In the genomic region with DNA sequence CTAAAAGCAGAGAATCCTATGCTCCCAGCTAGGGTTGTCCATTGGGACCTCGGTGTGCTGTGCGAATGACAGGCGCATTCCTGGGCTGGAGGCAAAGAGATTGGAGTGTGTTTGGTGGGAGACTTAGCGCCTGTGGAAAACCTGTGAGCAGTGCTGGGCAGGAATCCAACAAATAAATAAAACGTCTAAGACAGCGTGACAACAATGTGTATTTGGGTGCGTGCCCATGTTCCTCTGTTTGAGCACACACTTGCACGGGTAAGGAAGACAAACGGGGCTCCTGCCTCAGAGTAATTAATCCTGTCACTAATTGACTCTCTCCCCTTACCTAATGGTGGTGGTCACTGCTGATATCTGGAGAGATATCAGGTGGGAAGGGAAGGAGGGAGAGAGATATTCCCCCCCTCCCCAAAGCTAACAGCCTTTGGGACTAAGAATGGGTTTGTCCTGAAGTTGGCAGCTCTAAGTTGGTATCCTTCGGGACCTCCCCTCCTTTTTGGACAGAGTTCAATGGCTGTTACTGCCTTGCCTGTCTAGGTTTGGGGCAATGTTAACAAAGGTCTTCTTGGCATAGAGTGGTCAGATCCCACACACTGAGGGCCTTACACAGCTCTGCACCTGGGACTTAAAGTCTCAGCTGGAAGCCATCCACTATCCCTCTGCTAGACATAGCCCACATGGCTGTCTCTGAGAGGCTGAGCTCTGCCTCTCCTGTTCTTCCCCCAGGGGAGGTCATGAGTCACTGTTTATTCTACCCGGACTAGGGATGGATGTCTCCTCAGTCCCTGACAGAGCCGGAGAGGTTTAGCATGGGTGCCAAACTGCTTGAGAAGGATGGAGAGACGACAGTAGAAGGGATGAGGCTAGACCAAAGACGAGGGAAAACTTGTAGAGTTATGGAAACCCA, we compare ENCODE assay signal across 9 mouse cellular contexts. TPM values are rescaled to one million over a fixed set of nuclear protein-coding genes. Genes with fewer than 3 reads are reported as not detected.
DNase-seq lines count a peak whose midpoint lies in the region; ATAC-seq and TF ChIP-seq lines count a peak whose summit lies in the region.
"Had no signal": no experiment of that assay in that cellular context is flagged by ENCODE, and none has a peak within 500 bp of the region (broad histone marks: within the 10 kb centered on the region; RNA-seq: fewer than 3 reads in every experiment).

No protein-coding gene starts in this region.

- H3K27me3 ChIP-seq in forebrain, embryonic 16.5 days (replicated peaks; ENCODE audit: control insufficient read depth, insufficient read depth, low read length) = peaks cover 78% of the 10 kb centered on the region
- H3K27me3 ChIP-seq in forebrain, embryonic 15.5 days = peaks cover 96% of the 10 kb centered on the region
- peaks cover 24% of the 10 kb centered on the region for H3K27me3 ChIP-seq in Patski
- peaks cover 15% of the 10 kb centered on the region; the same call in 1 of the 2 replicates for H3K27me3 ChIP-seq in hindbrain, postnatal 0 days (ENCODE audit: insufficient read depth, low read length)
- peaks cover 100% of the 10 kb centered on the region for H3K27me3 ChIP-seq in midbrain, embryonic 10.5 days (ENCODE audit: low read depth, poor library complexity, severe bottlenecking)
- H3K27me3 ChIP-seq in thymus, adult 2 months (ENCODE audit: control insufficient read depth, insufficient read depth, low read length) = peaks cover 39% of the 10 kb centered on the region

- H3K27ac ChIP-seq in forebrain, embryonic 16.5 days (ENCODE audit: low read length) = no peak overlapping the region
- H3K27ac ChIP-seq in forebrain, embryonic 15.5 days (replicated peaks) = no peak overlapping the region
- H3K27ac ChIP-seq in hindbrain, postnatal 0 days = 0 out of 2 replicates have a peak overlapping the region, but pooled peaks have one; percentile 15
- no peak overlapping the region for H3K27ac ChIP-seq in midbrain, embryonic 10.5 days (replicated peaks)
- no peak overlapping the region for H3K27ac ChIP-seq in thymus, adult 2 months (ENCODE audit: control insufficient read depth, insufficient read depth, low read length)

- H3K9me3 ChIP-seq in forebrain, embryonic 16.5 days (ENCODE audit: control insufficient read depth, low read length) = no peaks in the 10 kb centered on the region
- H3K9me3 ChIP-seq in forebrain, embryonic 15.5 days = no peaks in the 10 kb centered on the region
- no peaks in the 10 kb centered on the region for H3K9me3 ChIP-seq in hindbrain, postnatal 0 days (ENCODE audit: low read length)
- no peaks in the 10 kb centered on the region for H3K9me3 ChIP-seq in midbrain, embryonic 10.5 days (replicated peaks)

- H3K9ac ChIP-seq in forebrain, embryonic 16.5 days (replicated peaks; ENCODE audit: low read depth, low read length) = no peak overlapping the region
- H3K9ac ChIP-seq in forebrain, embryonic 15.5 days (replicated peaks) = no peak overlapping the region
- peak overlapping the region; percentile 33 for H3K9ac ChIP-seq in hindbrain, postnatal 0 days (replicated peaks; ENCODE audit: low read length)

- peaks cover 17% of the 10 kb centered on the region for H3K4me1 ChIP-seq in forebrain, embryonic 16.5 days (replicated peaks; ENCODE audit: control insufficient read depth, insufficient read depth, low read length)
- peaks cover 27% of the 10 kb centered on the region for H3K4me1 ChIP-seq in forebrain, embryonic 15.5 days
- H3K4me1 ChIP-seq in hindbrain, postnatal 0 days (ENCODE audit: insufficient read depth, low read length) = peaks cover 11% of the 10 kb centered on the region; the same call in 1 of the 2 replicates
- H3K4me1 ChIP-seq in midbrain, embryonic 10.5 days = peaks cover 42% of the 10 kb centered on the region
- peaks cover 13% of the 10 kb centered on the region for H3K4me1 ChIP-seq in thymus, adult 2 months (replicated peaks; ENCODE audit: control insufficient read depth, insufficient read depth, low read length)

- ATAC-seq in forebrain, embryonic 16.5 days = peak; percentile 18; the same call in 1 of the 2 replicates
- no peak for ATAC-seq in forebrain, embryonic 15.5 days (replicated peaks)
- ATAC-seq in Patski = peak; percentile 78
- no peak for ATAC-seq in hindbrain, postnatal 0 days
- ATAC-seq in frontal cortex, adult (ENCODE audit: low TSS enrichment) = no peak

- CTCF ChIA-PET in Patski (lab: Charles Lee) = no interaction called here

- TF ChIP-seq POLR2A in thymus, adult 2 months (IDR thresholded peaks at IDR 0.05; ENCODE audit: control insufficient read depth, extremely low read depth, insufficient read depth, low read length, poor library complexity) = no peak

- POLR2A ChIA-PET in Patski (lab: Charles Lee) = interaction anchor here (1.6 kb wide), 1 partner anchor 17 kb away, joined by 3 read pairs; the partner anchor contains the start of gene Aatf

- WGBS in forebrain, embryonic 16.5 days = 6% methylated on average over 14 of the region's 14 CpGs
- 8% methylated on average over 14 of the region's 14 CpGs for WGBS in forebrain, embryonic 15.5 days
- 8% methylated on average over 14 of the region's 14 CpGs for WGBS in hindbrain, postnatal 0 days
- 9% methylated on average over 14 of the region's 14 CpGs for WGBS in midbrain, embryonic 10.5 days
- 20% methylated on average over 14 of the region's 14 CpGs for WGBS in thymus, adult 2 months

- H3K4me3 ChIP-seq in forebrain, embryonic 16.5 days (replicated peaks; ENCODE audit: low read length) = no peak overlapping the region
- H3K4me3 ChIP-seq in forebrain, embryonic 15.5 days = no peak overlapping the region
- H3K4me3 ChIP-seq in hindbrain, postnatal 0 days (ENCODE audit: low read length) = 0 out of 2 replicates have a peak overlapping the region, but pooled peaks have one; percentile 13
- 0 out of 2 replicates have a peak overlapping the region, but pooled peaks have one; percentile 65 for H3K4me3 ChIP-seq in midbrain, embryonic 10.5 days
- H3K4me3 ChIP-seq in thymus, adult 2 months (ENCODE audit: control insufficient read depth, insufficient read depth, low read length) = no peak overlapping the region
- H3K4me3 ChIP-seq: erythroblast, embryonic 14.5 days had no signal

- no peak overlapping the region for H3K4me2 ChIP-seq in forebrain, embryonic 16.5 days (ENCODE audit: low read length)
- H3K4me2 ChIP-seq in forebrain, embryonic 15.5 days (replicated peaks) = no peak overlapping the region
- peak overlapping the region; percentile 68 for H3K4me2 ChIP-seq in hindbrain, postnatal 0 days (ENCODE audit: low read depth, low read length)

- no peak for TF ChIP-seq CTCF in Patski (IDR thresholded peaks at IDR 0.05)
- TF ChIP-seq CTCF in hindbrain, postnatal 0 days (IDR thresholded peaks at IDR 0.05; ENCODE audit: low read depth) = no peak
- no peak for TF ChIP-seq CTCF in thymus, adult 2 months (IDR thresholded peaks at IDR 0.05; ENCODE audit: borderline replicate concordance, control insufficient read depth, extremely low read depth, insufficient read depth, low read length, poor library complexity)

- DNase-seq in Patski (ENCODE audit: low read depth, low spot score) = peak; percentile 71
- DNase-seq in hindbrain, postnatal 0 days (ENCODE audit: low spot score) = peak; percentile 62
- no peak for DNase-seq in midbrain, embryonic 10.5 days (ENCODE audit: low spot score)
- no peak for DNase-seq in thymus, adult 2 months
- DNase-seq in adrenal gland, adult 8-10 months = no peak

- in situ Hi-C loops in Patski (cut with MboI; ENCODE audit: low pct_unique_long_range_greater_than_20kb) = no loop called here

- H3K36me3 ChIP-seq in forebrain, embryonic 16.5 days (ENCODE audit: control insufficient read depth, insufficient read depth) = no peaks in the 10 kb centered on the region
- no peaks in the 10 kb centered on the region for H3K36me3 ChIP-seq in forebrain, embryonic 15.5 days
- H3K36me3 ChIP-seq in hindbrain, postnatal 0 days (ENCODE audit: insufficient read depth, low read length) = no peaks in the 10 kb centered on the region
- H3K36me3 ChIP-seq in midbrain, embryonic 10.5 days = no peaks in the 10 kb centered on the region
- H3K36me3 ChIP-seq in thymus, adult 2 months (ENCODE audit: control insufficient read depth, insufficient read depth, low read length) = no peaks in the 10 kb centered on the region

RNA-seq across cellular contexts. Expression of gene Lhx1, which starts 4.7 kb away (rescaled TPM):
- polyA plus RNA-seq in forebrain, embryonic 16.5 days (2015; fragmentation: Nextera tagmentation; extraction: Ambion mirVana) = 2.7 and 3.0 TPM in 2 replicates
- 3.4 and 4.8 TPM in 2 replicates for polyA plus RNA-seq in forebrain, embryonic 15.5 days (2015; fragmentation: Nextera tagmentation; extraction: Ambion mirVana)
- 1.1 TPM for polyA plus RNA-seq in Patski (2021)
- 49.7 and 52.0 TPM in 2 replicates for total RNA-seq in hindbrain, postnatal 0 days (2014; rRNA removed)
- 28.9 and 32.0 TPM in 2 replicates for polyA plus RNA-seq in hindbrain, postnatal 0 days (2015; fragmentation: Nextera tagmentation; extraction: Ambion mirVana)
- polyA plus RNA-seq in midbrain, embryonic 10.5 days (2016; fragmentation: Nextera tagmentation; extraction: Ambion mirVana) = 5.5 and 19.7 TPM in 2 replicates
- 0.04 and 0.13 TPM in 2 replicates for polyA plus RNA-seq in thymus, adult 2 months (2012; rRNA removed)
- under 1 TPM in 1 of 4 experiments, not detected in 3; 0.52 TPM for total RNA-seq in adrenal gland, adult 8-10 months (2022)
- polyA plus RNA-seq: erythroblast, embryonic 14.5 days had no signal

RNA-seq across cellular contexts. Expression of gene Aatf, which starts 16.7 kb away (rescaled TPM):
- polyA plus RNA-seq in forebrain, embryonic 16.5 days (2015; fragmentation: Nextera tagmentation; extraction: Ambion mirVana) = 56.9 and 58.5 TPM in 2 replicates
- polyA plus RNA-seq in forebrain, embryonic 15.5 days (2015; fragmentation: Nextera tagmentation; extraction: Ambion mirVana) = 54.0 and 54.8 TPM in 2 replicates
- polyA plus RNA-seq in Patski (2021) = 40.9 TPM
- total RNA-seq in hindbrain, postnatal 0 days (2014; rRNA removed) = 17.2 and 36.0 TPM in 2 replicates
- polyA plus RNA-seq in hindbrain, postnatal 0 days (2015; fragmentation: Nextera tagmentation; extraction: Ambion mirVana) = 42.7 and 44.4 TPM in 2 replicates
- polyA plus RNA-seq in midbrain, embryonic 10.5 days (2016; fragmentation: Nextera tagmentation; extraction: Ambion mirVana) = 56.4 and 57.8 TPM in 2 replicates
- polyA plus RNA-seq in thymus, adult 2 months (2012; rRNA removed) = 5.6 and 6.9 TPM in 2 replicates
- 10 to 100 TPM; 23.8 to 27.9 (median 24.0) TPM for total RNA-seq in adrenal gland, adult 8-10 months (2022)

Comparison
In these comparisons a context has a peak if more than half of its experiments do, and no peak if none do; other contexts are left out.
1. ATAC-seq: peak in forebrain, embryonic 16.5 days (single experiment) and Patski (single experiment); none in forebrain, embryonic 15.5 days (single experiment), hindbrain, postnatal 0 days (single experiment) and frontal cortex, adult (single experiment).
2. H3K4me3 ChIP-seq: peak in hindbrain, postnatal 0 days (single experiment) and midbrain, embryonic 10.5 days (single experiment); none in forebrain, embryonic 16.5 days (single experiment), forebrain, embryonic 15.5 days (single experiment) and thymus, adult 2 months (single experiment).
3. DNase-seq: peak in Patski (single experiment) and hindbrain, postnatal 0 days (single experiment); none in midbrain, embryonic 10.5 days (single experiment), thymus, adult 2 months (single experiment) and adrenal gland, adult 8-10 months (single experiment).